Mouse (Mus musculus): Measurements from ENCODE around the gene Pnrc1. TPM values are rescaled to one million over a fixed set of nuclear protein-coding genes. Genes with fewer than 3 reads are reported as not detected.
A peak's percentile ranks its signal among the peaks of the same experiment; 100 is the strongest.

Gene Pnrc1
- polyA plus RNA-seq, 2 experiments = 61.4 to 121 TPM

DNA sequence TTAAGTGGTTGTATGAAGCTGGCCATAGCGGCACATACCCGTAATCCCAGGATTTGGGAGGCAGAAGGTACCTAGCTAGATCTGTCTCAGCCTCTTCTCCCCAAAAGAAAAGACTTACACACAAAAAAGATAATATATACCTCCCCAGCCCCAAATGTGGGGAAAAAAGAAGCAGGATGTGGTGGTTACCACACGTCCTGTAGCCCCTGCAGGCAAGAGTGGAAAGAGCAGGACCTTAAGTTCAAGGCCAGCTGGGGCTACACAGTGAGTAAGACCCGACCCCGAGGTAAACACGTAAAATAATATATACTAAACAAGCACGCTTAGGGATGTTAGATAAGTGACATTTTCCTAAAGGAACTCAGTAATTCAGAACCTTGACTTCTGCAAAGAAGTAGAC is 62.8 kb downstream of the Pnrc1 start:
- Histone ChIP-seq H3K36me3 (ENCODE audit: control insufficient read depth, insufficient read depth, low read length) (peaks cover 11% of the 10 kb centered on the region), H3K4me2 (replicated peaks; ENCODE audit: low read depth, low read length, severe bottlenecking) (no peak overlapping the region), H3K9ac (ENCODE audit: low read depth, low read length, severe bottlenecking) (no peak overlapping the region), H3K4me1 (ENCODE audit: control insufficient read depth, insufficient read depth, low read length) (peaks cover 10% of the 10 kb centered on the region), H3K9me3 (ENCODE audit: control insufficient read depth, low read length) (no peaks in the 10 kb centered on the region), H3K4me3 (replicated peaks; ENCODE audit: low read length) (no peak overlapping the region), H3K27ac (replicated peaks; ENCODE audit: low read depth, low read length) (no peak overlapping the region), H3K27me3 (ENCODE audit: control insufficient read depth, insufficient read depth, low read length) (no peaks in the 10 kb centered on the region)
- TF ChIP-seq POLR2A (IDR thresholded peaks at IDR 0.05; ENCODE audit: borderline replicate concordance, extremely low read depth, insufficient read depth, insufficient read length) = no peak
- no peak for DNase-seq (ENCODE audit: low spot score)
- 84% methylated on average over 7 of the region's 7 CpGs for WGBS
- no peak for ATAC-seq (ENCODE audit: low FRiP score, low read depth)

DNA sequence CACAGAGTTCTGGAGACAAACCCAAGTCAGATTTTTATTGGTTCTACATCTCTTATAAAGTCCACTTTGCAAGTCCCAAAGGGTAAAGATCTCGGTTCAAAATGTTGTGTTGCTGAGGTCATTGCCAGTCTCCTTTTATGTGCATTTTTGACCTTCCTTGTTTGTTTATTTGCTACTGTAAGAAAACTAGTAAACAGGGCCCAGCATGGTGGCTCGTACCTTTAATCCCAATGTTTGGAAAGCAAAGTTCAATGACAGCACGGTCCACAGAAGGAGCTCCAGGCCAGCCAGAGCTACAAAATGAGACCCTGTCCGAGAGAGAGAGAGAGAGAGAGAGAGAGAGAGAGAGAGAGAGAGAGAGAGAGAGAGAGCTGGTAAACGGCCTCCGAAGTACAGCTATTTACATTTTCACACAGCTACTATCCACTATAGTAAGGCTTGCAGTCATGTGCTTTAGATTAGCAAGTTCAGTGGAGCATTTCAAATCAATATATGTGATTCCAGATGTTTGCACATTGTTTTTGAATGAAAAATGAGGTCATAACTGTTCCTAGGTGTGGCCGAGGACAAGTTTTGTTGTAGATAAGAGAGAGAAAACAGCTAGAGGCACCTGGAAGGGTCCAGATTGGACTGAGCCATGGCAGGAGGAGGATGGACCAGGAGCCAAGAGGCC is 65.8 kb downstream of the Pnrc1 start:
- no peak overlapping the region for H3K4me2 ChIP-seq (replicated peaks; ENCODE audit: low read depth, low read length, severe bottlenecking)
- no peak overlapping the region for H3K27ac ChIP-seq (replicated peaks; ENCODE audit: low read depth, low read length)

DNA sequence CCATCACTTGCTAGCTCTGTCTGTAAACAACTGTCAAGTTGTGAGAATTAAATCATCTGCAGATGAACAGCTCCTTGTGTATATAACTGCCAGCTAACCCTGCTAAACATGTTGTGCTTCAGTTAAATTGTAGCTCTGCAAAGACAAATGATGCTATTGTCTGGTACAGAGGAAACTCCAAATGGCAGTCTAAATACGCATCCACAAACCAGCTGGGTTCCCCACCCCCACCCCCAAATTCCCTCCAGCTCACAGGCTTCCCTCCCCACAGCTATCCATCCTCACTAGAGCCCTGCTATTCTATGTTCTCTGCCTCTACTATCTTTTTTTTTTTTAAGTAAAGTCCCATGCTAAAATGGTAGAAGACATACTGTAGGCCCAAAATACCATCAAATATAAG is 68.1 kb downstream of the Pnrc1 start:
- 42% methylated on average over 1 of the region's 1 CpGs for WGBS
- no peak overlapping the region for H3K27ac ChIP-seq (replicated peaks; ENCODE audit: low read depth, low read length)
- no peaks in the 10 kb centered on the region for H3K9me3 ChIP-seq (ENCODE audit: control insufficient read depth, low read length)
- no peak overlapping the region for H3K4me3 ChIP-seq (replicated peaks; ENCODE audit: low read length)
- no peak overlapping the region for H3K4me2 ChIP-seq (replicated peaks; ENCODE audit: low read depth, low read length, severe bottlenecking)
- no peak for TF ChIP-seq POLR2A (IDR thresholded peaks at IDR 0.05; ENCODE audit: borderline replicate concordance, extremely low read depth, insufficient read depth, insufficient read length)
- DNase-seq (ENCODE audit: low spot score) (no peak), ATAC-seq (ENCODE audit: low FRiP score, low read depth) (no peak)
- peaks cover 3% of the 10 kb centered on the region; the same call in 1 of the 2 replicates for H3K36me3 ChIP-seq (ENCODE audit: control insufficient read depth, insufficient read depth, low read length)
- H3K9ac ChIP-seq (ENCODE audit: low read depth, low read length, severe bottlenecking) = no peak overlapping the region
- no peaks in the 10 kb centered on the region for H3K27me3 ChIP-seq (ENCODE audit: control insufficient read depth, insufficient read depth, low read length)
- peaks cover 10% of the 10 kb centered on the region for H3K4me1 ChIP-seq (ENCODE audit: control insufficient read depth, insufficient read depth, low read length)

More for the DNA sequence above, 65.8 kb downstream of the Pnrc1 start:
- Histone ChIP-seq H3K9ac (ENCODE audit: low read depth, low read length, severe bottlenecking) (no peak overlapping the region), H3K27me3 (ENCODE audit: control insufficient read depth, insufficient read depth, low read length) (no peaks in the 10 kb centered on the region), H3K9me3 (ENCODE audit: control insufficient read depth, low read length) (no peaks in the 10 kb centered on the region), H3K36me3 (ENCODE audit: control insufficient read depth, insufficient read depth, low read length) (peaks cover 3% of the 10 kb centered on the region; the same call in 1 of the 2 replicates), H3K4me3 (replicated peaks; ENCODE audit: low read length) (no peak overlapping the region), H3K4me1 (ENCODE audit: control insufficient read depth, insufficient read depth, low read length) (peaks cover 10% of the 10 kb centered on the region)
- 44% methylated on average over 7 of the region's 7 CpGs for WGBS
- DNase-seq (ENCODE audit: low spot score) (no peak), ATAC-seq (ENCODE audit: low FRiP score, low read depth) (no peak)
- no peak for TF ChIP-seq POLR2A (IDR thresholded peaks at IDR 0.05; ENCODE audit: borderline replicate concordance, extremely low read depth, insufficient read depth, insufficient read length)

DNA sequence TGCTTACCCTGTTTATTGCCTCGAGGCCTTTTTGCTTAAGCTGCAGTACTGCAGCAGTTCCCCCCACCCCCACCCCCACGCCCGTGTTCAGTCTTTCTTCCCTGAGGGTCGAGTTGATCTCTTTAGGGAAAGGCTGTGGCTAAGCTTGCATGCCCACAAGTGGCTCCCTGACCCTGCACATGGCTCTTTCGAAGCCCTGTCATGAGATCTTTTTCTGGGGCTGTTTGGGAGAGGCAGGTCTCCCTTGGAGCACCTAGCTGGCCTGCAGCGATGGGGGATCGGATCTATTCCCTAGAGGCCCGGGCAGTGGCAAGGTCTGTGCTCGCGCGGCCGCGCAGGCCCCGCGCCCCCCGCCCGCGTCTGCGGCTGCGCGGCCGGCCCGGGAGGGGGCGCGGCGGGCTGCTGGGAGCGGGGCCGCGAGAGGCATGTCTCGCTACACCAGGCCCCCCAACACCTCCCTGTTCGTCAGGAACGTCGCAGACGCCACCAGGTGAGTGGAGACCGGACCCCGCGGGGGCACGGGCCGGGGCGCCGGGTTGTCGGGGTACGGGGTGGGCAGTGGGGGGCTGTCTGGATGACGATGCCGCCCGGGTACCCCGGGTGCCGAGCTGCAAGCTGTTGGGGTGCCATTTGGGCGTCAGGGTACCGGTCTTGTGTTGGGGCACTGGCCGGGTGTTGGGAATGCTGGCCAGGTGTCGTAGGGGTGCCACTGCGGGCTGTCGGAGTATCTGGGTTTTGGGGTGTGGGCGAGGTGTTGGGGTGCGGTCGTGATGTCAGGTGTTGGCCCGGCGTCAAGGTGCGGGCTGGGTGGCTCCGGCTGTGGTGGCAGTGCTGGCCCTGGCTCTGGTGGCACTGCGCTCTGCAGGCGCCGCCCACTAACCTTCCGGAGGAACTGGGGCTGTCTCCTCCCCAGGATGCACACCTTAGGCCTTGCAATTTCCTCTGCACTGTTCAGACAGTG is 80.8 kb downstream of the Pnrc1 start, which contains the start of gene Srsf12:
TSS of gene Srsf12 (plus strand) at position 111 of the 961 bp plus-strand sequence.
- ATAC-seq (ENCODE audit: low FRiP score, low read depth) = peak; percentile 82
- H3K27ac ChIP-seq (replicated peaks; ENCODE audit: low read depth, low read length) = peak within 1 kb of the TSS; percentile 52

GRCm38 (mm10) chr4:33207551-33207950 is 82.4 kb downstream of the Pnrc1 start:
- TF ChIP-seq POLR2A (IDR thresholded peaks at IDR 0.05; ENCODE audit: borderline replicate concordance, extremely low read depth, insufficient read depth, insufficient read length) = no peak
- no peak overlapping the region for H3K27ac ChIP-seq (replicated peaks; ENCODE audit: low read depth, low read length)
- no peaks in the 10 kb centered on the region for H3K9me3 ChIP-seq (ENCODE audit: control insufficient read depth, low read length)
- no peak overlapping the region for H3K4me3 ChIP-seq (replicated peaks; ENCODE audit: low read length)
- DNase-seq (ENCODE audit: low spot score) (no peak), ATAC-seq (ENCODE audit: low FRiP score, low read depth) (no peak)
- H3K4me1 ChIP-seq (ENCODE audit: control insufficient read depth, insufficient read depth, low read length) = 0 out of 2 replicates have a peak, but pooled peaks cover 3% of the 10 kb centered on the region
- no peak overlapping the region for H3K9ac ChIP-seq (ENCODE audit: low read depth, low read length, severe bottlenecking)
- H3K4me2 ChIP-seq (replicated peaks; ENCODE audit: low read depth, low read length, severe bottlenecking) = no peak overlapping the region
- 62% methylated on average over 2 of the region's 2 CpGs for WGBS
- no peaks in the 10 kb centered on the region for H3K36me3 ChIP-seq (ENCODE audit: control insufficient read depth, insufficient read depth, low read length)
- H3K27me3 ChIP-seq (ENCODE audit: control insufficient read depth, insufficient read depth, low read length) = no peaks in the 10 kb centered on the region

More for the DNA sequence above, 80.8 kb downstream of the Pnrc1 start, which contains the start of gene Srsf12:
- 2% methylated on average over 49 of the region's 65 CpGs for WGBS
- Histone ChIP-seq H3K27me3 (ENCODE audit: control insufficient read depth, insufficient read depth, low read length) (no peaks in the 10 kb centered on the region), H3K4me2 (replicated peaks; ENCODE audit: low read depth, low read length, severe bottlenecking) (peak within 1 kb of the TSS; percentile 94), H3K9ac (ENCODE audit: low read depth, low read length, severe bottlenecking) (peak within 1 kb of the TSS; percentile 88), H3K36me3 (ENCODE audit: control insufficient read depth, insufficient read depth, low read length) (no peaks in the 10 kb centered on the region), H3K9me3 (ENCODE audit: control insufficient read depth, low read length) (no peaks in the 10 kb centered on the region), H3K4me1 (ENCODE audit: control insufficient read depth, insufficient read depth, low read length) (0 out of 2 replicates have a peak, but pooled peaks cover 3% of the 10 kb centered on the region), H3K4me3 (replicated peaks; ENCODE audit: low read length) (peak within 1 kb of the TSS; percentile 74)
- DNase-seq (ENCODE audit: low spot score) = peak; percentile 40
- TF ChIP-seq POLR2A (IDR thresholded peaks at IDR 0.05; ENCODE audit: borderline replicate concordance, extremely low read depth, insufficient read depth, insufficient read length) = no peak
